Mouse (Mus musculus): ENCODE measurements around the gene Bmp7. TPM values are rescaled to one million over a fixed set of nuclear protein-coding genes. Genes with fewer than 3 reads are reported as not detected.

Bmp7 gene
- polyA plus RNA-seq, 1 experiment from 2014 or later: 21.2 TPM

DNA sequence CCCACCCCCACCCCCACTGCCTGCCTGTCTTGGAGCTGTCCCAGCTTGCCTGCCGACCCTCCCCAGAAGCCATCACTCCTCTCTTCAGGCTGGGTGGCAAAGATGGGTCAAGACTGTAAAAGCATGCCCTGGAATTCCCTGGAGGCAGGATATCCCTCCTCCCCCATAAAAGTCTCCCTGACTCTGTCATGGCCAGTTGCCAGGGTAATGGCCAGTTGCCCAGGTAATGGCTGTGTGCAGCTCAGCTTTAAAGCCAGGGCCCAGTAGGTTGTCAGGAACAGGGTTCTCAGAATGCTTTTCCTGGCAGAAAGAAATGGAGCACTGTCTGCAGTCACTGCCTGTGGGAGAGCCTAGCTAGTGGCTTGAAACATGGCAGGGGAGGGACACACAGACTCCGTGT, 106.9 kb downstream of the Bmp7 start:
- WGBS: 37% methylated on average over 2 of the region's 2 CpGs
- Histone ChIP-seq H3K36me3 (replicated peaks) (no peaks in the 10 kb centered on the region), H3K9me3 (no peaks in the 10 kb centered on the region), H3K27me3 (ENCODE audit: poor library complexity, severe bottlenecking) (peaks cover 20% of the 10 kb centered on the region), H3K27ac (no peak overlapping the region), H3K4me1 (peaks cover 45% of the 10 kb centered on the region), H3K4me3 (no peak overlapping the region)
- no peak for DNase-seq (ENCODE audit: extremely low spot score, low spot score)

DNA sequence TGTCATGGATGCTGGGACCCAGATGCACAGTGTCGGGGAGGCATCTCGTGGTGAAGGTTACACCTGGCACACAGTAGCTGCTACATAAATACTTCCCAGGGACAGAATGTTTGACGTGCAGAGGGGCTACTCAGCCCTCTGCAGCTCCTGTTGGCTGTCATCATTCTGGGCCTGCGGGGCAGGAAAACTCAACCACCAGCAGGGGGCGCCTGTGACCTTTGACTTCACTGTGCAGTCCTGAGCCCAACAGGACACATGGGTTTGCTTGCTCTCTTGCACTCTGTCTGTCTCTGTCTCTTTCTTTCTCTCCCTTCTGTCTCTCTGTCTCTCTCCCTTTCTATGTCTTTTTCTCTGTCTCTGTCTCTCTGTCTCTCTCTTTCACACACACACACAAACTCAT, 108.4 kb downstream of the Bmp7 start:
- H3K27ac ChIP-seq: 0 out of 2 replicates have a peak overlapping the region, but pooled peaks have one; percentile 42
- WGBS: 23% methylated on average over 5 of the region's 5 CpGs
- peaks cover 34% of the 10 kb centered on the region for H3K27me3 ChIP-seq (ENCODE audit: poor library complexity, severe bottlenecking)

DNA sequence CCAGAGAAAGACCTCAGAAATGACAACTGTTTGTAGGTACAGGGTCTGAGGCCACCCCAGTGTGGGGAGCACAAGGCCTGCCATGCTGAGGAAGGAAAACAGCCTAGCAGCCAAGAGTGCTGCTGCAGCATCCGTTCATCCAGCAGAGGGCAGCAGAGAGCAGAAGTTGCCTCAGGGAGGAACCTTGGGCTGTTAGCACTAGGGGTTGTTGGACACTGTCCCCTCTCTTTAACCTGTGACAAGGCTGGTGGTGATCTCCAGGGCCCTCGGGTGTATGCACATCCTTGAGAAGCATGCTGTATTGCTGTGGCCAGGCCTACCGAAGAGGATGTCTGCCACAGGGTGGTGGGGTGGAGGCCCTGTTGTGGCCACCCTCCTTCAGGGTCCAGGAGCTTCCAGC, 109.0 kb downstream of the Bmp7 start:
- WGBS: 17% methylated on average over 3 of the region's 3 CpGs
- H3K4me3 ChIP-seq: no peak overlapping the region
- 0 out of 2 replicates have a peak overlapping the region, but pooled peaks have one; percentile 42 for H3K27ac ChIP-seq
- no peaks in the 10 kb centered on the region for H3K9me3 ChIP-seq
- peaks cover 55% of the 10 kb centered on the region for H3K4me1 ChIP-seq
- DNase-seq (ENCODE audit: extremely low spot score, low spot score): peak; percentile 89
- H3K27me3 ChIP-seq (ENCODE audit: poor library complexity, severe bottlenecking): peaks cover 41% of the 10 kb centered on the region
- H3K36me3 ChIP-seq (replicated peaks): no peaks in the 10 kb centered on the region

More for the DNA sequence above, 108.4 kb downstream of the Bmp7 start:
- DNase-seq (ENCODE audit: extremely low spot score, low spot score): peak; percentile 83
- Histone ChIP-seq H3K9me3 (no peaks in the 10 kb centered on the region), H3K4me3 (no peak overlapping the region), H3K4me1 (peaks cover 51% of the 10 kb centered on the region), H3K36me3 (replicated peaks) (no peaks in the 10 kb centered on the region)

DNA sequence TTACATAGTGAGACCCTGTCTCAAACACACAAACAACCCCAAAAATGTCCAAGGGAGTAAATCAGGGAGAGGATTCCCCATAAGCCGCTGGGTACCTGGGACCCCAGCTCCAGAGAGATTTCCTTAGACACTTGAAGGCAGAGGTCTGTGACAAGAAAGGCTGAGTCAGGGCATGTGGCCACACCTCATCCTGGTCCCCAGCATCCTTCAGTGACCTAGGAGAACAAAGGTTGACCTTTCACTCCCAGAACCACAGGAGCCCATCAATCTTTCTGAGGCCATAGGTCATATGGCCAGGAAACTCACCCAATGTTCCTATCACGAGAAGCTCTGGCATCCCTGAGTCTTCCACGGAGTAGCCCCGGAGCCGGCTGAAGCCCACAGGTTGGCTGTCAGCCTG, 111.9 kb downstream of the Bmp7 start:
- H3K27ac ChIP-seq: no peak overlapping the region
- peaks cover 76% of the 10 kb centered on the region for H3K4me1 ChIP-seq
- no peak for DNase-seq (ENCODE audit: extremely low spot score, low spot score)
- H3K36me3 ChIP-seq (replicated peaks): no peaks in the 10 kb centered on the region
- no peaks in the 10 kb centered on the region for H3K9me3 ChIP-seq
- H3K27me3 ChIP-seq (ENCODE audit: poor library complexity, severe bottlenecking): peaks cover 70% of the 10 kb centered on the region
- no peak overlapping the region for H3K4me3 ChIP-seq
- WGBS: 63% methylated on average over 5 of the region's 5 CpGs

DNA sequence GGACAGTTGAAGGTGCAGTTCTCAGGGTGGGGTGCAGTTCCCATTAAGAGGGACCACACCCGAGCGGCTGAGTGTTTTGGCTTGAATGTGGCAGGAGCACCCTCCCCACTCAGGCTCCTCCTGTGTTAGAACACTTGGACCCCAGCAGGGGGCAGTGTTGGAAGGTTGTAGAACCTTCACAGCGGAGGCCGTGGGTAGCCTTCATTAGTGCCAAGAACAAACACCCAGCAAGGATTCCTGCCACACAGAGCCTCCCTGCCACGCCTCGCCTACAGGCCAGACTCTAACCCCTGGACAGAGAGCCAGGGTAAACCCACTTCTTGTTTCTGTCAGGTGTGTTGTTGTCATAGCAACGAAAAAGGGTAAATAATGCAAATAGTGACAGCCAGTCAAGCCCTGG, 112.6 kb downstream of the Bmp7 start:
- H3K27ac ChIP-seq: no peak overlapping the region
- no peaks in the 10 kb centered on the region for H3K36me3 ChIP-seq (replicated peaks)
- no peak overlapping the region for H3K4me3 ChIP-seq
- WGBS: 61% methylated on average over 7 of the region's 7 CpGs
- H3K27me3 ChIP-seq (ENCODE audit: poor library complexity, severe bottlenecking): peaks cover 76% of the 10 kb centered on the region
- H3K9me3 ChIP-seq: no peaks in the 10 kb centered on the region
- H3K4me1 ChIP-seq: peaks cover 71% of the 10 kb centered on the region
- DNase-seq (ENCODE audit: extremely low spot score, low spot score): peak; percentile 47

DNA sequence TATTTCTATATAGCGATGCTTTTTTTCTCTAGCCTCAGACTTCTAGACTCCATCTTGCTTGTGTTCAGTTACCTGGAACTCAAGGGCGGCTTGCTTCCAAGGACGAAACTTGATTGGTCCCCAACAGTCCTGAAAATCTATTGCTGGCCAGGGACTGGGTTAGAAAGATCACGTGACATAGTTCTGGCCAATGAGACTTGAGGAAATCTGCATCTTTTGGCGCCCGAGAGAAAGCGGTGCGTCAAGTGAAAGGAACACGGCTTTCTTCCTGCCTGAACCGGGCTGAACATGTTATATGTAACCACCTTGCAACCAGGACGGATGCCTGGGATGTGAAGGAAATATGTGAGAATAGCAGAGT, 114.4 kb downstream of the Bmp7 start:
- WGBS: 90% methylated on average over 11 of the region's 11 CpGs

DNA sequence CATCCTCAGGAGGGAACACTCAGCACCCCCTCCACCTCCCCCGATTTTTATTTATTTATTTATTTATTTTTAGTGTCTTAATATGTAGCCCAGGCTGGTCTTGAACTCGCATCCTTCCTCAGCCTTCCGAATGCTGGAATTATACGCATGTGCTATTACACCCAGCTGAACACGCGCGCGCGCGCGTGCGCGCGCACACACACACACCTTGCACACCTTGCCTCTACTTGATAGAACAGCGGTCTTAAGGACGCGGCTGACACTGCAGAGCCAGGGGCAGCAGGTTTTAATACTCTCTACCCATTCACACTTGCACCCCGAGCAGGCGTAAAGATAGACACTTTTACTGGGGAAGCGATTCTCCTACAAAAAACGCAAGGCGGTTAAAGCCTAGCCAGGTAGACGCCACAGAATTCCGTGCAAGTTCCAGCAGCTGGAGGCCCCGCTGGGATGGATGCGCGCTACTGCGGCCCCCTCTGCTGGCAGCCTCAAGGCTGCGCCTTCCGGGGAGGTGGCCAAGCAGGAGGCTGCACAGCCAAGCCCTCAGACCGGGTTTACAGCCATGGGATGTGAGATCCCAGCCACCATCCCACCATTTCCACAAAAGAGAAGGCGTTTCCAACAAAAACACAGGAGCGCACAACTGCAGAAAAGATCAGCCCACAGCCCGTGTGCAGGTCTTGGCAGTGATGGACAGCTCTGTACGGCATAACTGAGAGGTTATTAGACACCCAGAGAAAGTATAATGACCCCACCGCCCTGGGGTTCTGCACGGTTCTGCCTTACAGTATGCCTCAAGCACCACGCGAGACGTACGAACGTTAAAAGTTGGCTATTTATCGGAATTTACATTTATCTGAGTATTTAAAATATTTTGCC, 115.0 kb downstream of the Bmp7 start:
- no peaks in the 10 kb centered on the region for H3K36me3 ChIP-seq (replicated peaks)
- DNase-seq (ENCODE audit: extremely low spot score, low spot score): peak; percentile 75
- H3K4me1 ChIP-seq: peaks cover 52% of the 10 kb centered on the region
- WGBS: 19% methylated on average over 43 of the region's 43 CpGs
- H3K9me3 ChIP-seq: no peaks in the 10 kb centered on the region
- H3K27ac ChIP-seq: no peak overlapping the region
- peaks cover 99% of the 10 kb centered on the region for H3K27me3 ChIP-seq (ENCODE audit: poor library complexity, severe bottlenecking)
- peak overlapping the region; percentile 39 for H3K4me3 ChIP-seq

More for the DNA sequence above, 114.4 kb downstream of the Bmp7 start:
- H3K27ac ChIP-seq: no peak overlapping the region
- no peaks in the 10 kb centered on the region for H3K9me3 ChIP-seq
- H3K36me3 ChIP-seq (replicated peaks): no peaks in the 10 kb centered on the region
- H3K27me3 ChIP-seq (ENCODE audit: poor library complexity, severe bottlenecking): peaks cover 94% of the 10 kb centered on the region
- no peak for DNase-seq (ENCODE audit: extremely low spot score, low spot score)
- H3K4me3 ChIP-seq: no peak overlapping the region
- H3K4me1 ChIP-seq: peaks cover 55% of the 10 kb centered on the region

DNA sequence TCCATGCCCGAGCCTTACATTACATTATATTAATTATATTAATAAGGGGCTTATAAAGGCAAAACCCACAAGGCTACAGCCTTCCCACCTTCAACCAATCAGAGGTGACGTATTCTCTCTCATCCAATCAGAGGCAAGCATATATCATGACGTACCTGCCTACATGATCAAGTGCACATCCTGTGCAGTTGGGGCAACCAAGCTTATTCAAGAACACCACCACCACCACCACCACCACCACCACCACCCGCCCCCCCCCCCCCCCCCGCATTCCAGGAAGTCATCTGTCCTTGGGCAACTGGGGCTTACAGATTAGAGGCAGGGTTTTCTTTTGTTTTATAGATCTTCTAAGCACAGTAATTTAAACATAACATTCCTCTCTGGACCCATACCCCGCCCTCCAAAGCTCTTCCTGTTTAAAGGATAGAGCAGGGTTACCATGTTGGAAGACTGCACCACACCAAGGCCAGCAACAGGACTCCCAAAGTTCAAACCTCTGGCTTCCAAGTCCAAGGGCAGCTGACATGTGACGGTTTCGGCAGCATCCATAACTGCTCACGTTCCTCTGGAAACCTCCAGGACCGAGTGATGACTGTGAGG, 121.4 kb downstream of the Bmp7 start:
- WGBS: 80% methylated on average over 10 of the region's 10 CpGs
- H3K36me3 ChIP-seq (replicated peaks): no peaks in the 10 kb centered on the region
- DNase-seq (ENCODE audit: extremely low spot score, low spot score): no peak
- H3K9me3 ChIP-seq: peaks cover 4% of the 10 kb centered on the region
- H3K27ac ChIP-seq: no peak overlapping the region
- H3K27me3 ChIP-seq (ENCODE audit: poor library complexity, severe bottlenecking): peaks cover 38% of the 10 kb centered on the region
- H3K4me1 ChIP-seq: peaks cover 14% of the 10 kb centered on the region
- no peak overlapping the region for H3K4me3 ChIP-seq

Small RNA genes within 50 kb of the gene (microRNA-seq; reads per million reads assigned to microRNA genes)
- not detected for gene Gm22773

Other genes starting within 250 kb of the Bmp7 start
- gene Spo11, start 37.4 kb upstream of the Bmp7 start, polyA plus RNA-seq (2016; fragmentation: Nextera tagmentation; extraction: Ambion mirVana): 0.42 and 0.73 TPM in 2 replicates
- gene Rae1, start 59.8 kb upstream of the Bmp7 start, polyA plus RNA-seq (2016; fragmentation: Nextera tagmentation; extraction: Ambion mirVana): 168 TPM in 2 replicates
- gene Rbm38, start 80.2 kb upstream of the Bmp7 start, polyA plus RNA-seq (2016; fragmentation: Nextera tagmentation; extraction: Ambion mirVana): 119 and 123 TPM in 2 replicates
- 0.04 and 0.07 TPM in 2 replicates for gene Ctcfl, start 179.2 kb upstream of the Bmp7 start, polyA plus RNA-seq (2016; fragmentation: Nextera tagmentation; extraction: Ambion mirVana)
- gene Pck1, start 212.7 kb upstream of the Bmp7 start, polyA plus RNA-seq (2016; fragmentation: Nextera tagmentation; extraction: Ambion mirVana): not detected in 2 replicates

All from forebrain, embryonic 10.5 days (tissue).